Mouse (Mus musculus) olfactory bulb, adult 2 months (tissue): ENCODE measurements around the gene Anxa9. TPM values are rescaled to one million over a fixed set of nuclear protein-coding genes. Genes with fewer than 3 reads are reported as not detected.
A peak's percentile ranks its signal among the peaks of the same experiment; 100 is the strongest.

Experiments used
- H3K27ac ChIP-seq: fragments of 200-500 bp; 2 replicates; pipeline ENCODE4 v1.5.1; 2012; ENCODE audit warnings: low read depth, low read length; ENCODE audit not compliant: insufficient read depth
- H3K4me1 ChIP-seq: fragments of 200-500 bp; 2 replicates; pipeline ENCODE4 v1.6.1; 2012; ENCODE audit warnings: low read length; ENCODE audit not compliant: control insufficient read depth, insufficient read depth
- H3K4me3 ChIP-seq: fragments of 200-500 bp; 2 replicates; pipeline ENCODE4 v1.5.1; 2012; ENCODE audit warnings: mild to moderate bottlenecking, low read depth, low read length, moderate library complexity; ENCODE audit not compliant: insufficient read depth
- CTCF ChIP-seq: fragments of 200-500 bp; IDR thresholded peaks from 2 replicates; pipeline ENCODE4 v1.5.1; 2012; ENCODE audit warnings: low read depth, mild to moderate bottlenecking, low read length, moderate library complexity; ENCODE audit not compliant: insufficient read depth
- POLR2A ChIP-seq: fragments of 200-500 bp; IDR thresholded peaks from 2 replicates; pipeline ENCODE4 v1.6.1; 2012; ENCODE audit warnings: mild to moderate bottlenecking, low read depth, low read length, moderate library complexity; ENCODE audit not compliant: insufficient read depth
- WGBS: fragments of 180-500 bp; shearing (Covaris S2); methylation state at CpG from one replicate; pipeline ENCODE4 v1.1.7; 2018; 5-methylcytosine and 5-hydroxymethylcytosine counted together
- polyA plus RNA-seq: library from polyadenylated mRNA; stranded (reverse); fragments of >200 nt; gene quantifications from 2 replicates; pipeline ENCODE4 v1.2.4, GENCODE M21; 2012; ENCODE audit warnings: low replicate concordance; ENCODE audit not compliant: missing spikeins, insufficient read depth, insufficient read length

Gene Anxa9
- polyA plus RNA-seq, 1 experiment = not detected

DNA sequence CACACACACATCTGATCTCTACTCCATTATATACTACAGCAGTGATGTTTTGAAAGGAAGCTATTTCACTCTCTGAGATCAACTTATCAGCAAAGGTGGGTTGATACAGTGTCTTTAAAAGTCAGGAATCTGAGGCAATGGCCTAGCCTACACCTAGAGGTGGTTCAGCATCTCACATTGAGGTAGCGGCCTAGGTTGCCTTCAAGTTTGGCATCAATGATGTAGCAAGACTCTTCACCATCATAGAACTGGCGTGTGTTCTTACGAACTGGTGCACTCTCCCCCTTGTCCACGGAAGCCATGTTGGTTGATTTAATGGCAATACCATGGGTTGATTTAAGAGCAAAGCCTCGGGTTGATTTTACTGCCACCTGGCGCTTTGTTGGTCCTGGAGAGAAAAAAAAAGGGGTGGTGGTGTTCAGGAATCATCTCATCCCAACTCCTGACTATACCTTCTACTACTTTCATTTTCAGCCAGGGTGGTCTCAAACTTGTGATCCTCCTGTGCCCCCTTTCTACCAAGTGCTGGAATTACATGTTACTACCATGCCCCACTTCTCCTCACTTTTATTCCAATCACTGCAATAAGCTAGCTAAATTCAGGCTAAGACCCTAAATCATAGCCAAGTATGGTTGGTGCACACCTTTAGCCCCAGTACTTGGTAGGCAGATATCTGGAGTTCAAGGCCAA, 17.6 kb upstream of the Anxa9 start:
- TF ChIP-seq POLR2A (no peak), CTCF (no peak)
- Histone ChIP-seq H3K4me1 (no peaks in the 10 kb centered on the region), H3K27ac (no peak overlapping the region), H3K4me3 (no peak overlapping the region)
- WGBS = 91% methylated on average over 6 of the region's 6 CpGs

GRCm38 (mm10) chr3:95323429-95323828, 16.5 kb upstream of the Anxa9 start:
- WGBS = 90% methylated on average over 3 of the region's 3 CpGs
- Histone ChIP-seq H3K4me1 (peaks cover 4% of the 10 kb centered on the region; the same call in 1 of the 2 replicates), H3K27ac (no peak overlapping the region), H3K4me3 (no peak overlapping the region)
- TF ChIP-seq POLR2A = no peak
- no peak for TF ChIP-seq CTCF

DNA sequence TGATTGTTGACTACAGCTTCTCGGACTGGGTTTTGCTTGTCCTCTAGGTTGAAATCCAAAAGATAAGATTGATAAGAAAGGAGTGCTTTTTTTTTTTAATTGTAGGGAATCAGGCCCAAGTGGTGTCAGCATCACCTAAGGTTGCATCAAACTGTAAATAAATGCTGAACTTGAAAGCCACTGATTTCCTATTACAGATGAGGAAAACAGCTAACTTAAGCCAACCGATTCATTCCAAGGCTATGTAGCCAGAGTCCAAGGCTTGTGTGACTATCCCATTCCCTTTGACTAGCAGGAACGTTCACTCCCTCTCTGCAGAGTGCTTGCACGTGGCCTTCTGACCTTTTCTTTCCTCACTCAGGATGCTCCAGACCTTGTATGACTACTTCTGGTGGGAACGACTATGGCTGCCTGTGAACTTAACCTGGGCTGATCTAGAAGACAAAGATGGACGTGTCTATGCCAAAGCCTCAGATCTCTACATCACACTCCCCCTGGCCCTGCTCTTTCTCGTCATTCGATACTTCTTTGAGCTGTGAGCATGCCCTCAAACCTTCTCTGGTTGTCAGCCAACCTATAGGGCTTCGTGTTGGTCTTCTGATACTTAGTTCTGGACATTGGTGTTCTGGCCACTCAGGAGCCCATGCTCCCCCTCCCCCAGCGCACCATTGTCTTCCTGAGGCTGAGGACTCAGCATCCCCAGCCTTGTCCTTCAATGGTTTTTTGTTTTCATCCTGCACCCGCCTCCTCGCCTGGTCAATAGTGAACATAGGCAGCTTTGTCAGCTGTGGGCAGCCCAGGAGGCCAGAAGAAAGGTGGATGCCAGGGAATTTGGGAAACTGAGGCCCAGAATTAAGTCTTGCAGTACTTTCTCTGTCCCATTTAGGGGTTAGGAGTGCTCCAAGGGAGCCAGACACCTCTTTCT, 13.0 kb upstream of the Anxa9 start:
- no peak overlapping the region for H3K4me3 ChIP-seq
- 70% methylated on average over 12 of the region's 12 CpGs for WGBS
- TF ChIP-seq CTCF (no peak), POLR2A (no peak)

DNA sequence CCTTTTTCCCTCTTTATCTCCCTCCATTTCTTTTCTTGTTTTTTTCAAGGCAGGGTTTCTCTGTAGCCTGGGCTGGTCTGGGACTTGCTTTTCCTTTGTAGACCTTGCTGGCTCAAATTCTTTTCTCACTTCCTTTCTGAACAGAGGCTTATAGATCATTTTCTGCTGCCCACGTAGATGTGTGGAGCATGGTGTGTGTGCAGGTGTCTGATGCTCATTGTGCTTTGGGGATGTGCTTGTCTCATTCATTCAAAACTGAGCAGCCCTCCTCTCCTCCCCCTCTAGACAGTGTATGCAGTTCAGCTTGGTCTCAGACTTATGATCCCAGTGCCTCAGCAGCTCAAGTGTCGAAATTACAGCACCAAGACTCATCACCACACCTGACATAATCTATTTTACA, 12.1 kb upstream of the Anxa9 start:
- TF ChIP-seq CTCF = no peak
- no peak for TF ChIP-seq POLR2A
- WGBS = 46% methylated on average over 2 of the region's 2 CpGs
- Histone ChIP-seq H3K4me1 (peaks cover 18% of the 10 kb centered on the region), H3K4me3 (no peak overlapping the region), H3K27ac (no peak overlapping the region)

More for the DNA sequence above, 13.0 kb upstream of the Anxa9 start:
- no peak overlapping the region for H3K27ac ChIP-seq
- peaks cover 15% of the 10 kb centered on the region for H3K4me1 ChIP-seq

- Histone ChIP-seq H3K27ac (no peak overlapping the region), H3K4me3 (no peak overlapping the region), H3K4me1 (peaks cover 18% of the 10 kb centered on the region)
- no peak for TF ChIP-seq CTCF
- no peak for TF ChIP-seq POLR2A
- 58% methylated on average over 6 of the region's 6 CpGs for WGBS
These were observed 11.6 kb upstream of the Anxa9 start for GRCm38 (mm10) chr3:95318548-95318947.

DNA sequence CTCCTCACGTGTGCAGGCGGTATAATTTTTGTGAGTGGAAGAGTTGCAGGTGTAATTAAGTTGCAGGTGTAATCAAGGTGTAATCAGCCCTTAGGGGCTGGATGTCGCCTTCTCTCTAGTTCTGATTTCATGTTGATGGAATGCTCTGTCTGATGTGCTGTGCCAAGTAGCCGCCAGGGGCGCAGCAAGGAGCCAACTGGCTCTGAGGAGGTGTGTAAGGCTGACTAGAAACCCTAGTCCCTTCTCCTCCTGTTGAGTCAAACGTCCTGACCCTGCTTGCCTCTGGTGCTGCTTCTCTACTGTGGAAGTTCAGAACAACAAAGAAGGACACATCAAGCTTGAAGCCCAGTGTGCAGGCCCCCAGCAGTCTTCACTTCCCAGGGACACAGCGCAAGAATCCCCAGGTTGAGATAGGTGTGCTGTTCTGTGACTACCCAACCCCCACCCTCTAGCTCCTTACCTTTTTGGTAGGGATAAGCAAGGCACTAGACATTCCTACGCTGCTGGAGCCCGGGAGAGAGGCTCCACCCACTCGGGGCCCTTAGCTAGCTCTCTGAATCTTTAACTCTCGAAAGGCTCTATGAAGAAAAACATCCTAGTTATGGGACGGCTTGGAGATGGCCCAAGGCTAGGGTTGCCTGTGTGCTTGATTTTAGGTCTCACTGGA, 10.6 kb upstream of the Anxa9 start:
- no peak overlapping the region for H3K27ac ChIP-seq
- peaks cover 18% of the 10 kb centered on the region for H3K4me1 ChIP-seq
- WGBS = 22% methylated on average over 12 of the region's 12 CpGs
- no peak overlapping the region for H3K4me3 ChIP-seq
- TF ChIP-seq POLR2A (no peak), CTCF (no peak)

DNA sequence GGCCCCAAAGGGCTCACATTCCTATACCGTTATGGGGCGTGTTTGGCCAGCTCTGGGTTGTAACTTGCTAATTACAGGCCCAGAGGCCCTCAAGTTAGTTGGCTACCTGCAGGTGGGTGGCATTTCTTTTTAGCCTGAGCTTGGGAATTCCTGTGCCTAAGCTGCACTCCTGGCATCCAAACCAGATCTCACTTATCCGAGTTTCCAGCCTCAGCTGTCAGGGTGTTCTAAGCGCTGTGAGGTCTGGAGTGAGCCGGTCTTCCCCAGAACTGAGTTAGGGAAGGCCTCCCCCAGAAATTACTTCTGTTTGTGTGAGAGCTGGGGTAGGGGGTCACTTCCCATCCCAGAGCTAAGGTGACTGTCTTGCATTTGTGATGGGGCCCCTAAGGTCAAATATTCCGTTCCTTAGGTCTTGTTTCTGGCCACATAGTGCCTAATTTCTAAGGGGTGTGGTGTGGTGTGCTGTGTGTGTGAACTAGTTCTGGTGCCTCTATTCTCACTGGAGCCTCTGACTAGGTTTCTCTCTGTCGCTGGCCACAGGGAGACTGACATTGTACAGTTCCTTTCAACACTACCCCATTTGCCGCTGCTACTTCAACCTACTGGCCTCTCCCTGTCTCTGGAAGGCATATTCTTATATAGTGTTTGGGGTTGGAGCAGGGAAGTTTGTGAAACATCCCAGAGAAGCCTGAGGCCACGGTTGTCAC, 9.0 kb upstream of the Anxa9 start:
- peaks cover 18% of the 10 kb centered on the region for H3K4me1 ChIP-seq
- WGBS = 16% methylated on average over 9 of the region's 9 CpGs
- TF ChIP-seq POLR2A = no peak
- no peak for TF ChIP-seq CTCF
- H3K4me3 ChIP-seq = peak overlapping the region; percentile 84
- peak overlapping the region; percentile 10 for H3K27ac ChIP-seq

DNA sequence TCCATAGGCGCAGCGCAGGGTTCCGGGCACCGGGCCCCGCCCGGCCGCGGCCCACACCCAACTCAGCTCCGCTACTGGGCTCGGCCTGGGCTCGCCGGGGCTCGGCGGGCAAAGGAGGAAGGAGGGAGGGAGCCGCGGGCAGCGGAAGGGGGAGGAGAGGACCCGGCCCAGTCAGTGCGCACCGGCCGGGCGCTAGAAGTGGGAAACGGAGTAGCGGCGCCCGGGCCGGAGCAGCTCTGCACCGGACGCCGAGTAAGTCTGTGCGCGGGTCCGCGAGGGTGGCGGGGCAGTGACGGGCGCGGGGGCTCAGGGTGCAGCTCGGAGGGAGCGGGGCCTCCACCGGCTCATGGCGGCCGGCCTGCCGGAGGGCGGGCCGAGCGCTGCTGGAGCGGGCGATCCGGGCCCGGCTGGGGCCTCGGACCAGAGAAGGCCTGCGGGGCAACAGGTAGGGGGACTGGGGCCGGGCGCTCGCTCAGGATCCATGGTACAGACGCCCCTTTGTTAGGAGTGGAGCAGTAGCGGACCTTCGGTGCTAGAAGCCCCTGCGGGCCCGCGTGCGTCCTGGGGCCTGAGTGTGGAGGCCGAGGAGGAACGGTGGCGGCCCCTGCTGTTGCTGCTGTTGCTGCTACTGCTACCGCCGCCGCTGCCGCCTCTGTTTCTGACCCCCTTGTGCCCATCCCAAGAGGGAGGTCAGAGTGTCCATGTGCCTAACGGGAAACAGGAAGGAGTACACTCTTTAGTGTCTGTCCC, 8.3 kb upstream of the Anxa9 start:
- WGBS = 1% methylated on average over 70 of the region's 71 CpGs
- TF ChIP-seq CTCF (peak; percentile 44; the same call in 1 of the 2 replicates), POLR2A (no peak; the same call in 1 of the 2 replicates)

More for the DNA sequence above, 8.3 kb upstream of the Anxa9 start:
- peaks cover 18% of the 10 kb centered on the region for H3K4me1 ChIP-seq
- H3K27ac ChIP-seq = peak overlapping the region; percentile 32
- peak overlapping the region; percentile 84 for H3K4me3 ChIP-seq
